Mouse (Mus musculus): ENCODE measurements around the gene Mfsd4b2. TPM values are rescaled to one million over a fixed set of nuclear protein-coding genes. Genes with fewer than 3 reads are reported as not detected.

The Mfsd4b2 gene
- not detected for polyA plus RNA-seq (2012; fragmentation: generic; extraction: Trizol)

DNA sequence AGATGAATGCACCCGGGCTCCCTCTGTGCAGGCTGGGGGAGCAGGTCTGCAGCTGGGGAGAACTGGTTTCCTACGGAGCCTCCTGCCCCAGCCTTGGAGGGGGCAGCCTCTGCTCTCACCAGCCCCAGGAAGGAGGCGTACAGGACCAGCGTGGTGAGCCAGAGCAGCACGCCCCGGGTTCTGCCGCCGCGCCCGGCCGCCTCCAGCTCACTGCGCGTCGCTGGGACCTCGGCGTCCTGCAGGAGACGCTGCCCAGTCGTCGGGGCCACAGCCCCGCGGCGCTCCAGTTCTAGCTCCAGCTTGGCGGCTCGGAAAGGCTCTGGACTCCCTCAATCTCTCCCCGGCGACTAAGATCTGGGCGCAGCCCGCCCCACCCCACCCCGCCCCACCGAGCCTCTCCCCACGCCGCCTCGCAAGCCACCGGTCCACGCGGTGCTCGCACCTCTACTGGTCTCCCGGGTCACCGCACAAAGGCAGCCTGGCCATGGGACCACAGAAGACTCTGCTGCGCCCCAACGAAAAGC, at the start of gene Mfsd4b2:
Gene Mfsd4b2, minus strand, starts transcription at position 308 of the 524 bp plus-strand sequence.

GRCm38 (mm10) chr10:39959761-39960440, 33.2 kb upstream of the Mfsd4b2 start, which contains the start of gene Mfsd4b3:
Gene Mfsd4b3, minus strand, starts transcription at chr10:39960153.

GRCm38 (mm10) chr10:39898874-39899371, 27.8 kb downstream of the Mfsd4b2 start, which contains the start of gene Mfsd4b4:
Gene Mfsd4b4, minus strand, starts transcription at chr10:39899238.

Other genes starting within 250 kb of the Mfsd4b2 start
- gene Rev3l, start 194.8 kb downstream of the Mfsd4b2 start, polyA plus RNA-seq (2012; fragmentation: generic; extraction: Trizol): 1 to 10 TPM in 1 of 2 experiments, under 1 TPM in 1; 0.09 to 4.5 TPM
- gene Mfsd4b4, start 27.7 kb downstream of the Mfsd4b2 start, polyA plus RNA-seq (2012; fragmentation: generic; extraction: Trizol): 1 to 10 TPM in 1 of 2 experiments, under 1 TPM in 1; 0.40 to 6.0 TPM
- gene Mfsd4b3, start 33.2 kb upstream of the Mfsd4b2 start, polyA plus RNA-seq (2012; fragmentation: generic; extraction: Trizol): under 1 TPM; 0.19 to 0.60 TPM
- gene Mfsd4b5, start 59.7 kb upstream of the Mfsd4b2 start, polyA plus RNA-seq (2012; fragmentation: generic; extraction: Trizol): under 1 TPM; 0.02 to 0.05 TPM
- under 1 TPM in 1 of 2 experiments, not detected in 1; 0.04 TPM for gene Mfsd4b1, start 98.3 kb upstream of the Mfsd4b2 start, polyA plus RNA-seq (2012; fragmentation: generic; extraction: Trizol)
- 1 to 10 TPM in 1 of 2 experiments, under 1 TPM in 1; 0.82 to 1.5 TPM for gene Slc16a10, start 215.3 kb upstream of the Mfsd4b2 start, polyA plus RNA-seq (2012; fragmentation: generic; extraction: Trizol)

Data from C3H10T1/2 (cell line).